Mouse (Mus musculus) ovary, postnatal 10 days (tissue): ENCODE data around the gene Btbd35f15.
"Not testable (repeated sequence)": the region's sequence is repeated elsewhere in the genome, so short reads cannot be mapped to it uniquely, and the experiment has no call there.

Experiments
- DNase-seq: peaks from one replicate; pipeline ENCODE4 v3.0.0; 2022; ENCODE audit warnings: low spot score

Btbd35f15 gene

GRCm38 (mm10) chrX:33577214-33577613, at the start of gene Btbd35f15:
TSS of gene Btbd35f15 (minus strand) at chrX:33577314.
- not testable (repeated sequence) for DNase-seq
